Mouse (Mus musculus): ENCODE measurements around the gene Lgr5. TPM values are rescaled to one million over a fixed set of nuclear protein-coding genes. Genes with fewer than 3 reads are reported as not detected.

The Lgr5 gene
- polyA plus RNA-seq, 1 experiment from 2014 or later = 7.1 TPM

DNA sequence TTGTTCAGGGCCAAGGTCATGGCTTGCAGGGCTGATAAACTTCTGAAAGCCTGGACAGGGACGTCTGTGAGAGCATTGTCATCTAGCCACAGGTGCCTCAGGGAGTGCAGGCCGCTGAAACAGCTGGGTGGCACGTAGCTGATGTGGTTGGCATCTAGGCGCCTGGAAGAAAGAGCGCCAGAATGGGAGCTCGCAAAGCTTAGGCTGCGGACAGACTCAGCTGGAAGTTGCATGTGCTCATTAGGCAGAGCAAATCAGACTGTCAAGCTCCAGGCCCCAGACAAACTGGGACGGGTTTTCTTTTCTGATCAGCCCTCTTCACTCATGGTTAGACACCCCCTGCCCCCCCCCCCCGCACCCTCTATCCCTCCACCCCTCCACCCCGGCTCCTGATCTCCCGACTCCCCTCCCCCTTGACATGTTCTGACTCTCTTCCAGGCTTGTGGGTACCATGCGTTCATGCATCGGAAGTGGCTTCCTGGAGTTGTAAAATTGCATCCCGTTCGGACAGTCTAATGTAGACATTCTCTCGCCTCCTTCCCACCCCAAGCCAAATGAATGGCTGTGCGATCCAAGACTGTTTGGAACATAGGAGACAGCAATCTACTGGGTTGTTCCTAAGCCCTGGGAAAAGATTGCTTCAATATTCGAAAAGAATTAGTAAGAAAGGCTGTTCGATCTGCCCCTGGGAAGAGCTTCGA lies 109.0 kb downstream of the Lgr5 start:
- Histone ChIP-seq H3K9me3 (no peaks in the 10 kb centered on the region), H3K27me3 (replicated peaks; ENCODE audit: low read depth, poor library complexity, severe bottlenecking) (peaks cover 27% of the 10 kb centered on the region), H3K36me3 (replicated peaks) (no peaks in the 10 kb centered on the region), H3K4me1 (peaks cover 12% of the 10 kb centered on the region), H3K4me3 (peak overlapping the region; percentile 44), H3K27ac (replicated peaks) (0 out of 2 replicates have a peak overlapping the region, but pooled peaks have one; percentile 4)
- WGBS = 14% methylated on average over 20 of the region's 20 CpGs
- DNase-seq (ENCODE audit: low spot score) = peak; percentile 38

- Histone ChIP-seq H3K4me3 (no peak overlapping the region), H3K9me3 (no peaks in the 10 kb centered on the region), H3K27me3 (replicated peaks; ENCODE audit: low read depth, poor library complexity, severe bottlenecking) (peaks cover 33% of the 10 kb centered on the region), H3K36me3 (replicated peaks) (no peaks in the 10 kb centered on the region), H3K27ac (replicated peaks) (no peak overlapping the region), H3K4me1 (peaks cover 12% of the 10 kb centered on the region)
- DNase-seq (ENCODE audit: low spot score) = peak; percentile 6
- WGBS = 93% methylated on average over 9 of the region's 9 CpGs
Observed at GRCm38 (mm10) chr10:115476506-115476905, 111.1 kb downstream of the Lgr5 start.

- peaks cover 12% of the 10 kb centered on the region for H3K4me1 ChIP-seq
- no peak overlapping the region for H3K27ac ChIP-seq (replicated peaks)
- no peaks in the 10 kb centered on the region for H3K9me3 ChIP-seq
- 59% methylated on average over 7 of the region's 7 CpGs for whole genome bisulfite sequencing
- H3K36me3 ChIP-seq (replicated peaks) = no peaks in the 10 kb centered on the region
- no peak for DNase-seq (ENCODE audit: low spot score)
- peaks cover 37% of the 10 kb centered on the region for H3K27me3 ChIP-seq (replicated peaks; ENCODE audit: low read depth, poor library complexity, severe bottlenecking)
- H3K4me3 ChIP-seq = no peak overlapping the region
Observed at GRCm38 (mm10) chr10:115475000-115475550, 112.5 kb downstream of the Lgr5 start.

DNA sequence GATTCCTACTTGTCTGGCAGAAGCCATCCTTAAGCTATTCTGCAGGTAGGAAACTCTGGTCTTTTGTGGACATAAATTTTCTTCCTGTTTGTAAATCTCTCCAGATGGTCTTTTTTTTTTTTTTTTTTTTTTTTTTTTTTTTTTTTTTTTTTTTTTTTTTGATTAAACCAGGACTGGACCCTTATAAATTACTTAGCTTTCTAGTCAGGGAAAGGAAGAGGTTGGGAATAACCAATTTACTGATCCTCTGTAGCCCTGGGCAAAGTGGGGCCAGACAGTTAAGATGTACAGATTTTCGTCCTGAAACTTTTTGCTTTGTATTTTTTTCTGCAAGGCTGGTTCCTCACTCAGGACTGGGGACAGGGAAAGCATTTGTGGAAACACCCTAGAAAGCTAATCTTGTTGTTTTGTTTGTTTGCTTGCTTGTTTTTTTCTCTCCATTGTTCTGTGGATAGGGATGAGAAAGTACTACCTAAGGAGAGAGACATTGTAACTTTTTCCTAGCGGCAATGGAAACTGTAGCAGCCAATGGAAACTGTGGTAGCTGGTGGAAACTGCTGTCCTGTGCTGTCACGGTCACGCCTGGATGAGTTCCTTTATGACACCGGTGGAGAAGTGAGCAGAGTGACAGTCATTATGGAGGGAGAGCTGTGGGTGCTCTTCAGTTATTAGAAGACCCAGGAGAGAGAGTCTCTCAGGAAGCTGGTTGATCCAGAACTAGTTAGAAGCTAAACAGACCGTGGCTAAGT lies 114.2 kb downstream of the Lgr5 start:
- Histone ChIP-seq H3K27ac (replicated peaks) (no peak overlapping the region), H3K27me3 (replicated peaks; ENCODE audit: low read depth, poor library complexity, severe bottlenecking) (peaks cover 45% of the 10 kb centered on the region), H3K9me3 (no peaks in the 10 kb centered on the region), H3K4me3 (no peak overlapping the region), H3K36me3 (replicated peaks) (no peaks in the 10 kb centered on the region), H3K4me1 (peaks cover 3% of the 10 kb centered on the region)
- WGBS = 75% methylated on average over 6 of the region's 6 CpGs
- DNase-seq (ENCODE audit: low spot score) = peak; percentile 5

GRCm38 (mm10) chr10:115470621-115471334 lies 116.8 kb downstream of the Lgr5 start:
- 39% methylated on average over 17 of the region's 17 CpGs for WGBS
- Histone ChIP-seq H3K27me3 (replicated peaks; ENCODE audit: low read depth, poor library complexity, severe bottlenecking) (peaks cover 38% of the 10 kb centered on the region), H3K27ac (replicated peaks) (no peak overlapping the region), H3K9me3 (no peaks in the 10 kb centered on the region), H3K4me3 (peak overlapping the region; percentile 45), H3K36me3 (replicated peaks) (no peaks in the 10 kb centered on the region), H3K4me1 (no peaks in the 10 kb centered on the region; the same call in 1 of the 2 replicates)
- DNase-seq (ENCODE audit: low spot score) = peak; percentile 27

- Histone ChIP-seq H3K9me3 (no peaks in the 10 kb centered on the region), H3K27me3 (replicated peaks; ENCODE audit: low read depth, poor library complexity, severe bottlenecking) (peaks cover 49% of the 10 kb centered on the region), H3K4me3 (no peak overlapping the region), H3K27ac (replicated peaks) (no peak overlapping the region), H3K36me3 (replicated peaks) (no peaks in the 10 kb centered on the region), H3K4me1 (no peaks in the 10 kb centered on the region; the same call in 1 of the 2 replicates)
- 22% methylated on average over 7 of the region's 7 CpGs for WGBS
- DNase-seq (ENCODE audit: low spot score) = peak; percentile 4
Observed at GRCm38 (mm10) chr10:115469040-115469439, 118.5 kb downstream of the Lgr5 start.

GRCm38 (mm10) chr10:115468632-115469031 lies 118.9 kb downstream of the Lgr5 start:
- peak; percentile 7 for DNase-seq (ENCODE audit: low spot score)
- Histone ChIP-seq H3K36me3 (replicated peaks) (no peaks in the 10 kb centered on the region), H3K9me3 (no peaks in the 10 kb centered on the region), H3K27me3 (replicated peaks; ENCODE audit: low read depth, poor library complexity, severe bottlenecking) (peaks cover 49% of the 10 kb centered on the region), H3K27ac (replicated peaks) (no peak overlapping the region), H3K4me1 (no peaks in the 10 kb centered on the region; the same call in 1 of the 2 replicates), H3K4me3 (no peak overlapping the region)
- WGBS = 48% methylated on average over 7 of the region's 7 CpGs

DNA sequence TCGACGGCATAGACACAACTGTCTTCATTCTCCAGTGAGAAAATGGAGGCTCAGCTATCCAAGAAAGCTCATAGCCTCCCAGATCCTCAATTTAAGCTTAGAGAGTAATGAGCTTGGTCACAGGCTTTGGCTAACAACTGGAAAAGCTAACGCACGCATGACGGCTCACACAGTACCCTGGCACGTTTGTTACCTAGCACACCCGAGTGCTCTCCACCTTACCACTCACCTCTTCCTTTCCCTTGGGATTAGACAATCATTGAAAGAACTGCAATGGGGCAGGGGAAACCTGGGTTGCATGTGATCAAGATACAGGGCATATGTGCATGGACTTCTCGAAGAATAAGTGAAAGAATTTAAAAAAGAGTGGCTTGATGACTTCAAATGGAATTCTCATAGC lies 119.6 kb downstream of the Lgr5 start:
- H3K9me3 ChIP-seq = no peaks in the 10 kb centered on the region
- peaks cover 49% of the 10 kb centered on the region for H3K27me3 ChIP-seq (replicated peaks; ENCODE audit: low read depth, poor library complexity, severe bottlenecking)
- DNase-seq (ENCODE audit: low spot score) = peak; percentile 4
- H3K36me3 ChIP-seq (replicated peaks) = no peaks in the 10 kb centered on the region
- no peaks in the 10 kb centered on the region; the same call in 1 of the 2 replicates for H3K4me1 ChIP-seq
- H3K27ac ChIP-seq (replicated peaks) = no peak overlapping the region
- 87% methylated on average over 8 of the region's 8 CpGs for WGBS
- H3K4me3 ChIP-seq = no peak overlapping the region

GRCm38 (mm10) chr10:115465778-115466177 lies 121.8 kb downstream of the Lgr5 start:
- peak; percentile 10 for DNase-seq (ENCODE audit: low spot score)
- H3K27me3 ChIP-seq (replicated peaks; ENCODE audit: low read depth, poor library complexity, severe bottlenecking) = peaks cover 43% of the 10 kb centered on the region
- 65% methylated on average over 6 of the region's 6 CpGs for WGBS
- H3K27ac ChIP-seq (replicated peaks) = no peak overlapping the region
- peaks cover 4% of the 10 kb centered on the region for H3K4me1 ChIP-seq
- H3K9me3 ChIP-seq = no peaks in the 10 kb centered on the region
- H3K36me3 ChIP-seq (replicated peaks) = no peaks in the 10 kb centered on the region
- H3K4me3 ChIP-seq = no peak overlapping the region

DNA sequence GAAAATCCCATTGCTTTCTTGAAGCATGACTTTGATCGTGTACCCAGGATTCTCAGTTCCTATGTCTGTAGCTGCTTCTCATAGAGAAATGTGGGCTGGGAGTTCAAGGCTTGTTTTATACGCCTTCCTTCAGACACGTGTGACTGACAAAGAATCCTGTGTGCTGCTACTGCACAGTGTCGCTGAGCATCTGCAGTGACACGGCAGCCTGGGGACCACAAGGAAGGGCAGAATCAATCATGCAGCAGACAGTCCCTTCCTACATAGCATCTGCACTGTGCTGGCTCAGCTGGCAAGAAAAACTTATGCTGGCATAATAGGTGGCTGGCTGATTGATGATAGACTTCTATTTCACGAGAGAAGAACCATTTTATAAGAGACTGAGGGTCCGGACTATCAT lies 122.5 kb downstream of the Lgr5 start:
- no peaks in the 10 kb centered on the region for H3K9me3 ChIP-seq
- peaks cover 4% of the 10 kb centered on the region for H3K4me1 ChIP-seq
- DNase-seq (ENCODE audit: low spot score) = peak; percentile 4
- H3K36me3 ChIP-seq (replicated peaks) = no peaks in the 10 kb centered on the region
- H3K27ac ChIP-seq (replicated peaks) = no peak overlapping the region
- no peak overlapping the region for H3K4me3 ChIP-seq
- WGBS = 89% methylated on average over 7 of the region's 7 CpGs
- peaks cover 36% of the 10 kb centered on the region for H3K27me3 ChIP-seq (replicated peaks; ENCODE audit: low read depth, poor library complexity, severe bottlenecking)

- Histone ChIP-seq H3K4me3 (no peak overlapping the region), H3K9me3 (no peaks in the 10 kb centered on the region), H3K4me1 (peaks cover 4% of the 10 kb centered on the region; the same call in 1 of the 2 replicates), H3K27ac (replicated peaks) (no peak overlapping the region), H3K36me3 (replicated peaks) (no peaks in the 10 kb centered on the region), H3K27me3 (replicated peaks; ENCODE audit: low read depth, poor library complexity, severe bottlenecking) (peaks cover 12% of the 10 kb centered on the region)
- WGBS = 53% methylated on average over 5 of the region's 5 CpGs
- DNase-seq (ENCODE audit: low spot score) = peak; percentile 10
Observed at GRCm38 (mm10) chr10:115462646-115463045, 124.9 kb downstream of the Lgr5 start.

GRCm38 (mm10) chr10:115457368-115458021 lies 130.1 kb downstream of the Lgr5 start:
- 62% methylated on average over 6 of the region's 6 CpGs for WGBS
- peak; percentile 9 for DNase-seq (ENCODE audit: low spot score)
- no peaks in the 10 kb centered on the region for H3K27me3 ChIP-seq (replicated peaks; ENCODE audit: low read depth, poor library complexity, severe bottlenecking)

More at GRCm38 (mm10) chr10:115457368-115458021, 130.1 kb downstream of the Lgr5 start:
- Histone ChIP-seq H3K4me3 (no peak overlapping the region), H3K36me3 (replicated peaks) (no peaks in the 10 kb centered on the region), H3K27ac (replicated peaks) (no peak overlapping the region), H3K4me1 (peaks cover 3% of the 10 kb centered on the region; the same call in 1 of the 2 replicates), H3K9me3 (no peaks in the 10 kb centered on the region)
